Mouse (Mus musculus) cerebellum, adult 11 months (tissue): ENCODE results near the gene Skint6.
"Not testable (repeated sequence)": the region's sequence is repeated elsewhere in the genome, so short reads cannot be mapped to it uniquely, and the experiment has no call there.

Experiments
- DNase-seq: peaks from one replicate; pipeline ENCODE4 v3.0.0; 2022

Gene Skint6

GRCm38 (mm10) chr4:113286873-113287272 is at the start of gene Skint6:
TSS of gene Skint6 (minus strand) at chr4:113286973.
- no peak for DNase-seq

GRCm38 (mm10) chr4:113320911-113321310 is 34.1 kb upstream of the Skint6 start:
- no peak for DNase-seq

GRCm38 (mm10) chr4:113301773-113302473 is 15.2 kb upstream of the Skint6 start:
- no peak for DNase-seq

GRCm38 (mm10) chr4:113263363-113264060 is 23.3 kb downstream of the Skint6 start:
- no peak for DNase-seq

- DNase-seq, result no peak
Observed at GRCm38 (mm10) chr4:113245808-113246207, 41.0 kb downstream of the Skint6 start.

GRCm38 (mm10) chr4:113067621-113068020 is 219.2 kb downstream of the Skint6 start:
- DNase-seq, result no peak

- DNase-seq, result not testable (repeated sequence)
Observed at GRCm38 (mm10) chr4:112979160-112979559, 307.6 kb downstream of the Skint6 start.

- DNase-seq, result no peak
Observed at GRCm38 (mm10) chr4:112790646-112791045, 496.1 kb downstream of the Skint6 start.

- DNase-seq, result no peak
Observed at GRCm38 (mm10) chr4:112774766-112775165, 512.0 kb downstream of the Skint6 start, which contains the start of gene Skint10. TSS of gene Skint10 (minus strand) at chr4:112774866.
